Mouse (Mus musculus) spleen, adult 18-20 months (tissue): ENCODE results near the gene Sbno1.

Experiments used
- DNase-seq, 2 experiments: peaks; one replicate each; pipeline ENCODE4 v3.0.0; 2022; ENCODE audit warnings: mixed read lengths in 2 of 2

Sbno1 gene

DNA sequence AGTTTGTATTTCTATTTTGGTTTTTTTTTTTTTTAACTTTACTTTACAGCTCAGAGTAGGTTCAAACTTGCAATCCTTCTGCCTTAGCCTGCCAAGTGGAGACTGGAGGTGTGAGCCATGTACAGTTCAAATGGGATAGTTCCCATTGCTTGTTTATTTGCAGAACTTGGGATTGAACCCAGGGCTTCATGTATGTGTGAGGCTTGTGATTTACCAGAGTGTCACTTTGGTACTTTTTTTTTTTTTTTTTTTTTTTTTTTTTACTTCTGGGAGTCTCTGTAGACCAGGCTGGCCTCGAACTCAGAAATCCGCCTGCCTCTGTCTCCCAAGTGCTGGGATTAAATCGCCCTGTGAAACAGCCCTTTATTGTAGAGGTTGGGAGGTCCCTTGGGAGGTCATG lies 18.4 kb upstream of the Sbno1 start:
- DNase-seq, result no peak

DNA sequence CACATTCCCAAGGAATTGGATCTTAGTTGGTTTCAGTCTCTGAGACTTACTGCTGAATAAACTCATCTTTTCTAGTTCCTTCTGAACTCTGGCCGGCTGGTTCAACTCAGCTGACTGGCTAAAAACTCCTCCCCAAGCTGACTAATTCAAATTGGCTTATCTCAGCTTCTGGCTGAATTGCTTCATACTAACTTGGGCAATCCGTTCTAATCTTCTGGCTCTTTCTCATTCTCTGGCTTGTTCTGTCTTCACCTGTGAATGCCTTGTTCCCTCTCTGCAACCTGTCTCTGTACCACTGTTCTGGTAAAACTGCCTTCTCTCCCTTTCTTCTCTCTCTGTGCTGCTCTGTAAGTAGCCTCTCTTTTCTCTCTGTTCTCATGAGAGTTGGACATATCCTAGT lies 16.8 kb upstream of the Sbno1 start:
- no peak for DNase-seq

DNA sequence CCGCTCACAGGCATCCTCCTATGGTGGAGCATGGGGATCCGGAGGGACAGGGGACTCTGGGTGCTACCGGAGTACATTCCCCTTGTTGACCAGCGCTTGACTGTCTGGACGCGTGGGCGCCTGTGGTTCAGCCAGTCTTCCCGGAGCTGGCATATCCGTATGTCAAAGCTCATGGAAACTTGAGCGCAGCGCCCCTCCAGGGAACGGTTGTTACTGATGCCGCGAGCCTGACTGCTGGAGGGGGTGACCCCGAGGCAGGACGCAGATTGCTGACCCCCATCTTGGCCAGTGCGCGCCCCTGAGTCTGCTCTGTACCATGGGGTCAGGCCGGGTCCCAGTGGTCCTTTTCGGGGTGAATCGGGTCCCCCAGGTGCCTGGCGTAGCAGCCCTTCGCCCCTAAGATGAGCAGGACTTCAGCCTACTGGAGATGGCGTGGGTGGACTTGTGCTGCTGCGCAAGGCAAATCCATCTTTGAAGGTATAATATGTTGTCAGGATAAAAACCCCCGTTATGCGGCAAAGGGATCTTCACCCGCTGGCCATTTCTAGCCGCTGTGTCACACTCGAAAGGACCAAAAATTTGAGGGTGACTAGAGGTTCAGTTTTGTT lies 14.4 kb upstream of the Sbno1 start:
- DNase-seq, result peak in 1 of 2 experiments; percentile 62

DNA sequence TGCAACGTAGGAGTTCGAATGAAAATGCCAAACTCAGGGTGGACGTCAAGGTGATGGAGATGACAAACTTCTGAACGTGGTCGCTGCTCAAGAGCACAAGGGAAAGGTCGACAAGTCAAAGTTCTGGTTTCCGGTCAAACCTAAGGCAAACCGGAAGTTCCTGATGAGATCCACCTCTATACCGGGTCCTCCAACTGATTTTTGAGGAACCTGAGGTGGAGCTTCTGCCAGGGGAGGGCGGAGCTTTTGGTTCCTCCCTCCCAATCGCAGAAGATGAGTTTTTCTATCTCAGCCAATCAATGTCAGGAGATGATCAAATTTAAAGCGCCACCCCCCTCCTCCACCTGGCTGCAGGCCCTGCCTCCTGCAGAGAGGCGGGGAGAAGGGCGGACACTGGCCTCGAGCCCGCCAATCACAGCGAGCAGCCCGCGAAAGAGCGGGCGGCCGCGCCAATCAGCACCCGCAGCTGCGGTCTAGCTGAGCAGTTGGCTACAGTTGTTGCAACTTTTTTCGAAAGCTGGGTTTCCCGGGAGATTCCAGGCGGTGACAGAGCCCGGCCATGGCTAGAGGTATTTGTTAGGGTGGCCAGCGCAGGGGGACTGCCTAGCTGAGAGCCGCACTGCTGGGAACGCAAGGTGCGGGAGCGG lies 13.8 kb upstream of the Sbno1 start, which contains the start of gene Kmt5a:
Gene Kmt5a (plus strand): TSS at position 484 of the 647 bp plus-strand sequence.
- DNase-seq, result peak; percentile 88 to 90

DNA sequence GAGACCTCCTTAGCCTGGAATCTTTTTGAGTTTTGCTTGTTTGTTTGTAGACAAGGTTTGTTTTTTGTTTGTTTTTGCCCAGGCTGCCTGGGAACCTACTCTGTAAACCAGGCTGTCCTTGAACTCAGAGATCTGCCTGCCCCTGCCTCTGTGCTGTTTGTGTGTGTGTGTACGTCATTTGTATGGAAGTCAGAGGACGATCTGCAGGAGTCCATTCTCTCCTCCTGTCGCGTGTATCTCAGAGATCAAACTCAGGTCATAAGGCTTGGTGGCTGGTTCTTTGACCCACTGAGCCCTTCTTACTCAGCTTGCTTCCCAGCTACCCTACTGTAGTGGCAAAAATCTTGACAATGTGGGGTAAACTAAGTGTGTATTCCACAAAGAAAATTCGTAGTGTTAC lies 12.9 kb upstream of the Sbno1 start:
- DNase-seq, result no peak

DNA sequence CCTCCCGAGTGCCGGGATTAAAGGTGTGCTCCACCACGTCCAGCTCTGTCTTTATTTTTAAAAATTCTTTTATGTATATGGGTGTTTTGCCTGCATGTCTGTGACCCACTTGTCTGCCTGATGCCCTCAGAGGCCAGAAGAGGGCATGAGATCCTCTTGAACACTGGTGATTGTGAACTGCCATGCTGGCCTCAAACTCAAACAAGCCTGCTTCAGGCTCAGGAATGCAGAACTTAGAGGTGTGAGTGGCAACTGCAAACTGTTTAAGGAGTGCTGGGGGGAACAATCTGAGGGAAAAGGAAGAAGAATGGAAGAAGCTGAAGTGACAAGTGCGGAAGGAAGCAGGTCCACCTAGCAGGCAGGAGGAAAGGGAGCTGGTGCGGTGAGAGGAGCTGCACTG lies 12.4 kb upstream of the Sbno1 start:
- DNase-seq, result no peak

DNA sequence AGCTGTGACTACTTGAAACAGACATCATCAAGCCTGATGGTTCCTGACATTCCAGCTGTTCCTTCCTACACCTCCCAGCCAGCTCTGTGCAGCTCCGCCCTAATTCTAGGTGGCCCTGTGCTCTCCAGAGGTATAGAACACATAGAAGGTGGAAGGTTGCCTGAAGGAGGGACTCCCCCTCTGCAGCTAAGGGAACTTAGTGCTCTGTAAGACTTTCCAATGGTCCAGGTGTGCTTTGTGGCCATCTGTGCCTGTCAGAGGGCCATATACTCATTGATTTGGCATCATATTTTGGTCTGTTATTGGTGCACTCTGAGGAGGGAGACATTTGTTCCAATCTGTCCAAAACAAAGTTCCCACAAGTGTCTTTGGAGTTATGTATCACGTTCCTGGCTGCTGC lies 7.2 kb upstream of the Sbno1 start:
- DNase-seq, result no peak

DNA sequence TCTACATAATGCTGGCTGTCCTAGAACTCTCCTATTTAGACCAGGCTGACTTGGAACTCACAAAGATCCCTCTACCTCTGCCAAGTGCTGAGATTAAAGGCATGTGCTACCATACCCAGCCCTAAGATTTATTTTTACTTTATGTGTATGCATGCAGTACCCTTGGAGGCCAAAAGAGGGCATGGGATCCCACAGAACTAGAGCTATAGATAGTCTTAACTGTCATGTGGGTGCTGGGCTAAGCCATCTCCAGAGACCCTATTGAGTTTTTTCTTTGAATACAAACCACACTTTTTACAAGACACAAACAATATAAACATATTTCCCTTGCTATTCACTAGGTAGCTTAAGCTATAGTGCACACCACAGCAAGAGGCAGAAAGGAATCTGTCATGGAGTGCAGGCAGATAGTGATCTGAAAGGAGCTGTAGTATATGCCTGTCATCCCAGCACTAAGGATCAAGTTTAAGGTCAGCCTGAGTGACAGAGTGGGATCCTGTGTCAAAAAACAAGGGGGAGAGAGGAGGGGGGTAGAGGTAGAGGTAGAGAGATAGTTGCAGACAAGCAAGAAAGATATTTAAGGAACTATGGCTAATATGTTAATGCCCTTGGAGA lies 6.7 kb upstream of the Sbno1 start:
- DNase-seq, result peak in 1 of 2 experiments; percentile 70

DNA sequence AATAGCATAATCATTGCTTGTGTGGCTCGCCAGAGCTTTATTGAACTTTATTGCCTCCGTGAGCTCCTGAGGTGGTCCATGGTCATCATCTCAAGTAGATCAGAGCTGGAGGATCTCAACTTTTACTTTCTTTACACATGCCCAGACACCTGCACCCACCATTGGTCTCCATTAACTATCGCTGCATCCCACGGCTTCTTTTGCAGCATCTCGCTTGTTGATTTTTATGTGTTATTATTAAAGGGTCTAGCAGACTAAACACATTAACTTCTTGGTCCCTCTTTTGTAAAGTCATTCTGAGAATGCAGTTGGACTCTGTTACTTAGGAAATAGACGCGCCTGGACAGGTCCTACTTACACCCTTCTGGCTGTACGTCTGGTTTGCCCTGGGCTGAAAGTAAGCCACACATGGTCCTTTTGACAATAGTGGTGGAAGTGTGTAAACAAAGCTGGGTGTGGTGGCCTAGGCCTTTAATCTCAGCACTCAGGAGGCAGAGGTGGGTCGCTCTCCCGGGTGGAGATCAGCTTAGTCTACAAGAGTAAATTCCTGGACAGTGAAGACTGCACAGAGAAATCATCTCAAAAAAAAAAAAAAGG lies 772 bp upstream of the Sbno1 start:
- no peak for DNase-seq

DNA sequence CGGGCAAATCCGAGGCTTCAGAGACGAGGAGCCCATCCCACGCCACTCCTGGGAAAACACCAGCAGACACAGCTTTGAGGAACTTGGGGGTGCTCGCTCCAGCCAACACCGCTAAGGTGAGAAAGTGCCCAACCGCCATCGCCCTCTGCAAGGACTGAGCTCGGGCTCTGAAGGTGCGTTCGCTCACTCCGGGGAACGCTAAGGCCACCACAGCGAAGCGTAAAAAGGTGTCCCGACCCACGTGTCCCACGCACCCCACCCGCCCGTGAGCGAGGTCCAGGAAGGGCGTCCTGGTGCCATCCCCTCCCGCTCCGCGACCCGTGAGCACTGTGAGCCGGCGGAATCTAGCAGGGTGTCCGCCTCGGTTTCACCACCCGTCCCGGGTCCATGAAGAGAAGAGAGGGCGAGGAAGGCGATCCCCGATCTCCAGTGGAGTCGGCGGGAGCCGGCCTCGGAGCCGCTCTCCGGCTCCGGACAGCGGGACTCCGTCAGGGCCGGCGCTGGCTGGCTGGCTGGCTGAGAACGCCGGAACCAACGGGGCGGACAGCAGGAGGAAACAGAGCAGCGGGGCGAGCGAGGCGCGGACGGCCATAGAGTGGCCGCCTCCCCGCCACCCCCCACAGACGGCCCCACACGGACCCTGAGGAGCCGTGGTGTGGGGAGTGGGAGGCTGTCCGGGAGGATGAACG lies 934 bp downstream of the Sbno1 start:
- DNase-seq, result peak in 1 of 2 experiments; percentile 49

DNA sequence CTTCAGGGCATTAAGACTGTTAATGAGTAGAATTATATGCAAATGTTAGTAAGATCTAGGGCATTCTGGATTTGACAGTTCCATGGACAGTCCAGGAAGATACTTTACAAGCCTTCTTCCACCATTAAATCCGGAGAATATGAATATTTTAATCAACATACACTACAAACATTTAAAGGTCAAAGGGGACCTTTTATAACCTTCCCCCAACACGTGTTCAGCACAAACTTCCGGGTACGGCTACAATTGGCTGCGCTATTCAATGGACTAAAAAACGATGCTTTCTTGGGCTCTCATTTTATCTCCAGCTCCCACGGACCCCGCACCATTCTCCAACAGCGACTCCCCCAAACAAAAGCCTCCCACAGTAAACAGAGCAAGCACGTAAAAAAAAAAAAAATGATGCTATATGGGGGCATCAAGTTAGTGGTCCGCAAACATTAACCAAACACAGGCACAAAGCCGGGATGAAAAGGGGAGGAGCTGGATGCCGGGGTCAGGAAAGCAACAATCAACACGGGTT lies 1.5 kb downstream of the Sbno1 start:
- DNase-seq, result no peak

DNA sequence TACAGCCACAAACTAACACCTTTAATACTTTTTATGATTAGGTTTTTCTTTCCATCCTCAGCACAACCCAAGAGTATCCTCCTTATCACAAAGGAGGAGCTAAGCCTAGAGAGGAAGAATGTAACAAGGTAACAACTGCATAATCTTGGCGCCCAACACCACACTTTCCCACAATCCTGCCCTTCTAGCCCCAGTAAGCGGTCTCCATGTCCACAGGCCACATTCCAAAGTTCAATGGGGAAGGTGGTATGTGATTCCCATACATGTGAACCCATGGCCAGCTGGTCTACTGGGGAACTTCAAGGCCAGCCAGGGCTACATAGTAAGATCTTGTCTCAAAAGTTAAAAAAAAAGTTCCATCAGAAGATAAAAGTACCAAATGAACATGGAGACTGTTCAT lies 4.0 kb downstream of the Sbno1 start:
- DNase-seq, result no peak

DNA sequence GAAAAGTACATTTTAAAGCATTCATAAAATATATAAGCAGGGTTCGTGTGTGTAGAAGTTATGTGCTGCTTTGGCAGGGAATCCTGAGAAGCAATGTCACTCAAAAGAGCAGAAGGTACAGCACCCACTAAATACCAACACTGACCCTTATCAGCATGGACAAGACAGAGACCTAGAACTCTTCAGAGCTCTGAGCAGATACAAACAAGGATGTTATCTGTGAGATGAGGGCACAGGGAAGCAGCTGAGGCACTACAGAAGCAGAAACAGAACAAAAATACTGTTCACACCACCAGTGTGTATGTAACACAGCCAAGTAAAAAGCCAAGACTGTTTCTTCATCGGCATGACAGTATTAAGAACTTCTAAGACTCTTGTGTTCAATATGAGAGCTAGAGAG lies 6.9 kb downstream of the Sbno1 start:
- no peak for DNase-seq

DNA sequence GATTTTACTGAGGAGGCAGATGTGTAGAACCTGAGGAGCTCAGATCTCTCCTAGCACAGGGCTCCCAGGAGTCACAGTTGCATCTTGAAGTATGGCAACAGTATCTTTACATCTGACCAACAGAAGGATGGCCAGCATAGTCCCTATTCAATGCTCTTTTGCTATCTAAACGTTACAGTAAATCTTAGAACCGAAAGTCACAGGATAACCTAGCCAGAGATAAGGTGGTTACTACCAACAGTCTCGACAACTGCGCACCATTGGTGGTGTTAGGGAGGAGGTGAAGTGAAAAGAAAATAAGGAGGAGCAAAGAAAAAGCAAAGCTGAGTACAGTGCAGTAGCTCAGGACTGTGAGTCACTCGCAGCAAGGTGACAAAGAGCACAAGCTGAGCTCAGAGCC lies 13.6 kb downstream of the Sbno1 start:
- DNase-seq, result no peak

DNA sequence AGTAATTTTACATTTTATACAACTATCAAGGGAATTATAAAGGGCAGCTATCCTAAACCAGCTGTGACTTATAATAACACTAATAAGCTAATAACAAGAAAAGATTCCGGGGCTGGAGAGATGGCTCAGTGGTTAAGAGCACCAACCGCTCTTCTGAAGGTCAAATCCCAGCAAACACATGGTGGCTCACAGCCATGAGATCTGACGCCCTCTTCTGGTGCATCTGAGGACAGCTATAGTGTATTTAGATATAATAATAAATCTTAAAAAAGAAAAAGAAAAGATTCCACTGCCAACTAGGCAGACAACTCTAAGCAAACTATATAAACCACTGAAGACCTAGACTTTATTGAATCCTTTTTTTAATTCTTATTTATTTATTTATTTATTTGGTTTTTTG lies 15.0 kb downstream of the Sbno1 start:
- no peak for DNase-seq

DNA sequence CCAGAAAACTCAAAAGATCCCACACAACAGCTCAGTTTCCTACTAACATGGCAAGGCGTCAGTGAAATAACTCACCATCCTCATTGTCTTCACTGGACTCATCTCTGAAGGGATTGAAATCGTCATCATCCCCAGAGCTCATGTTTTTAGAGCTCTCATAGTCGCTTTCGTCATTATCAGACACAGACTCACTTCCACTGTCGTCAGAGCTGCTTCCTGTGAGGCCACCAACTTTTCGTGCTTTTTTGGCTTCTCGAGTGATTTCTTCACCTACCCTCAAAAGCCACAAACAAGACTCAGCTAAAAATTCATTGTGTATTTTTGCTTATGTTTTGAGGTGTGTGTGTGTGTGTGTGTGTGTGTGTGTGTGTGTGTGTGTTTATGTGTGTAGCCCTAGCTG lies 32.1 kb downstream of the Sbno1 start:
- DNase-seq, result no peak

DNA sequence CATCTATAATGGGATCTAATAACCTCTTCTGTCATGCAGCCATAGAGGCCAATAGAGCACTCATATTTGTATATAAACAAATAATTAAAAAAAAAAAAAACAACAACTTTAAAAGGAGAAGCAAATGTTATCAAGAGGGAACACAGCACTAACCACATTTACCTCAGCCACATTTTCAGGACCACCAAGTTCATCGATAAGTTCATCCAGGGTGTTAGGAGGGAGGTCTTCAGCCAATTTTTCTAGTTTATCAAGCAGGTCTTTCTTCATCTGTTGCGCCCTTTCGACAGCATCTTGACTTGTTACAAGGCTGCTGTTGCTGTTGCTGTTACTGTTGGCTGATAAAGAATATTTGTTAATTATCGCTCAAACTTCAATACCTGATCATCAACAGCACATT lies 33.4 kb downstream of the Sbno1 start:
- DNase-seq, result no peak

DNA sequence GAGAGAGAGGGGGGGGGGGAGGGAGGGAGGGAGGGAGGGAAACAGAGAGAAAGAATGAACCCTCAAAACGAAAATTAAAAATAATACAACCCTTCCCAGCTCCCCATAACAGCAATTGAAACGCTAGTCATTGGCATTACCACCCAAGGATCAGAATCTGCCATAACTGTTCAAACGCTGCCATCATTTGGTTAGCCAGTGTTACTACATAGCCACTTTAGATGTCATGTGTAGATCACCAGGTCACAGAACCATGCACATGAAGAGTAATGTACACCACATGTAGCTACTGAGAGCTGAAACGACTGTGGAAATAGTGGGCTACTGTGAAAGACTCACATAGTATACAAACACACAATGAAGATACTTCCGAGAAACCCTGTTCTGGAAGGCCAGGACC lies 37.9 kb downstream of the Sbno1 start:
- no peak for DNase-seq

DNA sequence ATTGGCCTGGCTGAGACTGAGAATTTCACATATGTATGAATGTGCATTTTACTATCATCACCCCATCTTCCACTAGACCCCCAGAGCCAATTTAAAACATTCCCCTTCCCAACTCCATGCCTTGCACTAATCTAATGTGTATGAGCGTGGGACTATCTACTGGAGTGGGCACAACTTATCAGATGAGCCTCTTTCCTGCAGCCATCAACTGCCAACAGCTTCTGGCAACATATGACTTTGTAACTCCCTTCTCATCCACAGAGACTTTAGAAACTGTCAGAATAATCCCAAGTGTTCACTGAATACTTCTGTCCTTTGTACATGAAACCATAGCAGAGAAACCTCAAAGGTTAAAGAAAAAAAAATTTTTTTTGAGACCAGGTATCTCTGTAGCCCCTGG lies 45.7 kb downstream of the Sbno1 start:
- DNase-seq, result no peak

DNA sequence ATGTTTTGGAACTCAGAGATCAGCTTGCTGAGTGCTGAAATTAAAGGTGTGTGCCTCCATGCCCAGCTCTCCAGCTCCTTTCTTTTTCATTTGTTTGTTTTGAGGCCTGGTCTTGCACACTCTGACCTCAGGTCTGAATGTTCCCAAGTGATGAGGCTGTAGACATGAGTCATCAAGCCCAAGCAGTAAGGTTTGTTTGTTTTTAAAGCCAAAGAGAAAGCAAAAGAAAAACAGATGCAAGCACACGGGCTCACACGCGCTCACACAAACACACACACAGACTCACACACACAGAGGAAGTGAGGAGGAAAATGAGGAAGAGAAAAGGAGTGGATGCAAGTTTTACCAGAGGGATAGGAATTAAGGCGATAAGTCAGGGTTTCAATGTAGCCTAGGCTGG lies 48.7 kb downstream of the Sbno1 start:
- DNase-seq, result no peak

DNA sequence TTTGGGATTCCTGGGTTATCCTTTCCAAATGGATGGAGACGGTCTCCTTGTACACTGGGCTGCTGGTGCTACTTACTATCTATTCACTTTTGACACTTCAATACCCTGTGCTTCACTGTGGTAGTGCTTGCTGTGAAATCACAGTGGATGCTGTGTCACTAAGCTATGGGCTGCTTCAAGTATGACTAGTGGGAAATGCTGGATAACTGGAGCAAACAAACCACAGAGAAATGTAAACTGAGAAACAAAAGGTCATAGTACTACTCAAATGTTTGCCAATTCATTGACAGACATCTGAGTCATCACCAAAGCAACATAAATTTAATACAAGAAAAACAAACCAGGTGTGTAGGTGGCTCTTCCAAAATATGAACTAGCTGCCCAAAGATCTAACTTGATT lies 49.4 kb downstream of the Sbno1 start:
- no peak for DNase-seq

DNA sequence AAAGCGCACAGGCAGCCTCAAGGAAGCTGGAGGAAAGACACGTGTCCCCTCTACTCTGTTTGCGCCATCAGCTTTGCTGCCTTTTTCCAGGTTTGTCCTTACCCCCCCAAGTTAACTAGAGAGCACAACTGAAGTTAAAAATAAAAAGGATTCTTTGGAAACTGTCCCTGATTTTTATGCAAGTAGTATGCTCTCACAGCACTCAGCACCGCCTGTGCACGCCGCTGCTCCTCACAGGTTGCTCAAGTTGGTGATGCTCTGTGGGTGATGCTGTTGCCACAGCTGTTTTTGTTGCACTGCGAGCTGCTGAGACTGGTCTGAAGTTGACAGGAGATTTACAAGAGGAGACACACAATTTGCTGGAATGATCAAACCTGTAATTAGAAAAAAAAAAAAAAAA lies 51.5 kb downstream of the Sbno1 start:
- no peak for DNase-seq

DNA sequence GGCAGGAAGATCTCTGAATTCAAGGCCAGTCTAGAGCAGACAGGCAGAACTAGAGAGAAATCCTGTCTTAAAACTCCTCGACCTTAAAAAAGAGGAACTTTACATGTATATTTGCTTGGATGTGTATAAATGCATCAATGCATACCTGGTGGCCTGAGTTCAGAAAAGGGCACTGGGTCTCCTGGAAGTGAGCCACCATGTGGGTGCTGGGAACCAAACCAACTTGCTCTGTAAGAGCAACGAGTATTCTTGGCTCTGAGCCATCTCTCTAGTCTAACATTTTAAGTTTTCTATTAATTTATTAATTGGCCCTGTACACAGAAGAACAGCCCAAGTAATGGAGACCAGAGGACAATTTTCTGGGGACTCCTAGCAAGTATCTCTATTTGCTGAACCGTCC lies 59.1 kb downstream of the Sbno1 start:
- no peak for DNase-seq
